Mouse (Mus musculus) thymus, adult 2 months (tissue): ENCODE data around the gene Kcna1. TPM values are rescaled to one million over a fixed set of nuclear protein-coding genes. Genes with fewer than 3 reads are reported as not detected.

Experiments
- DNase-seq: peaks from one replicate; pipeline ENCODE4 v3.0.0; 2021
- H3K27ac ChIP-seq: fragments of 200-500 bp; 2 replicates; pipeline ENCODE4 v1.5.1; 2012; ENCODE audit warnings: low read length, control low read depth; ENCODE audit not compliant: control insufficient read depth, insufficient read depth
- H3K27me3 ChIP-seq: fragments of 200-500 bp; 2 replicates; pipeline ENCODE4 v1.6.1; 2012; ENCODE audit warnings: mild to moderate bottlenecking, low read length, moderate library complexity, mixed read lengths; ENCODE audit not compliant: control insufficient read depth, insufficient read depth
- H3K36me3 ChIP-seq: fragments of 200-500 bp; 2 replicates; pipeline ENCODE4 v1.6.1; 2012; ENCODE audit warnings: mild to moderate bottlenecking, low read length, moderate library complexity; ENCODE audit not compliant: control insufficient read depth, insufficient read depth
- H3K4me1 ChIP-seq: fragments of 200-500 bp; replicated peaks from 2 replicates; pipeline ENCODE4 v1.6.1; 2012; ENCODE audit warnings: low read length; ENCODE audit not compliant: control insufficient read depth, insufficient read depth
- H3K4me3 ChIP-seq: fragments of 200-500 bp; 2 replicates; pipeline ENCODE4 v1.5.1; 2012; ENCODE audit warnings: mild to moderate bottlenecking, low read length, control low read depth, moderate library complexity; ENCODE audit not compliant: control insufficient read depth, insufficient read depth
- CTCF ChIP-seq: fragments of 200-500 bp; IDR thresholded peaks from 2 replicates; pipeline ENCODE4 v1.5.1; 2012; ENCODE audit warnings: mild to moderate bottlenecking, control low read depth, low read length, moderate library complexity, borderline replicate concordance; ENCODE audit not compliant: control insufficient read depth, poor library complexity, insufficient read depth; ENCODE audit errors: extremely low read depth
- POLR2A ChIP-seq: fragments of 200-500 bp; IDR thresholded peaks from 2 replicates; pipeline ENCODE4 v1.6.1; 2012; ENCODE audit warnings: mild to moderate bottlenecking, low read length, control low read depth, moderate library complexity; ENCODE audit not compliant: control insufficient read depth, poor library complexity, insufficient read depth; ENCODE audit errors: extremely low read depth
- WGBS: fragments of 180-500 bp; shearing (Covaris S2); methylation state at CpG from one replicate; pipeline ENCODE4 v1.1.7; 2018; 5-methylcytosine and 5-hydroxymethylcytosine counted together
- polyA plus RNA-seq: library from polyadenylated mRNA; depleted of rRNA; stranded (reverse); fragments of >200 nt; gene quantifications from 2 replicates; pipeline ENCODE4 v1.2.3, GENCODE M21; 2012

Gene Kcna1
- polyA plus RNA-seq, 1 experiment, result 0.39 TPM

- DNase-seq, result no peak
- H3K27me3 ChIP-seq, result no peaks in the 10 kb centered on the region
- WGBS, result 81% methylated on average over 2 of the region's 2 CpGs
- H3K27ac ChIP-seq, result no peak overlapping the region
- no peak overlapping the region for H3K4me3 ChIP-seq
- TF ChIP-seq CTCF (no peak), POLR2A (no peak)
- no peaks in the 10 kb centered on the region for H3K4me1 ChIP-seq
- H3K36me3 ChIP-seq, result no peaks in the 10 kb centered on the region
Observed at GRCm38 (mm10) chr6:126657646-126658394, 11.6 kb upstream of the Kcna1 start.

GRCm38 (mm10) chr6:126653561-126653960 lies 7.4 kb upstream of the Kcna1 start:
- no peaks in the 10 kb centered on the region for H3K4me1 ChIP-seq
- WGBS, result 92% methylated on average over 7 of the region's 7 CpGs
- H3K36me3 ChIP-seq, result no peaks in the 10 kb centered on the region
- H3K27me3 ChIP-seq, result no peaks in the 10 kb centered on the region
- no peak for TF ChIP-seq CTCF
- no peak for DNase-seq
- H3K4me3 ChIP-seq, result no peak overlapping the region
- H3K27ac ChIP-seq, result no peak overlapping the region

GRCm38 (mm10) chr6:126645644-126646358 lies 383 bp downstream of the Kcna1 start:
- DNase-seq, result peak; percentile 13
- peaks cover 14% of the 10 kb centered on the region for H3K27me3 ChIP-seq
- no peak for TF ChIP-seq CTCF
- no peak for TF ChIP-seq POLR2A
- no peak overlapping the region for H3K4me3 ChIP-seq
- H3K36me3 ChIP-seq, result no peaks in the 10 kb centered on the region
- no peak overlapping the region for H3K27ac ChIP-seq
- no peaks in the 10 kb centered on the region; the same call in 1 of the 2 replicates for H3K4me1 ChIP-seq
- 8% methylated on average over 27 of the region's 27 CpGs for WGBS

- no peaks in the 10 kb centered on the region for H3K36me3 ChIP-seq
- TF ChIP-seq CTCF (no peak), POLR2A (no peak)
- 7% methylated on average over 24 of the region's 24 CpGs for WGBS
- H3K27me3 ChIP-seq, result peaks cover 14% of the 10 kb centered on the region
- no peaks in the 10 kb centered on the region; the same call in 1 of the 2 replicates for H3K4me1 ChIP-seq
- H3K27ac ChIP-seq, result no peak overlapping the region
- no peak for DNase-seq
- H3K4me3 ChIP-seq, result no peak overlapping the region
Observed at GRCm38 (mm10) chr6:126645044-126645541, 1.1 kb downstream of the Kcna1 start.

- no peak overlapping the region for H3K4me3 ChIP-seq
- no peak overlapping the region for H3K27ac ChIP-seq
- H3K36me3 ChIP-seq, result no peaks in the 10 kb centered on the region
- H3K4me1 ChIP-seq, result no peaks in the 10 kb centered on the region; the same call in 1 of the 2 replicates
- peaks cover 14% of the 10 kb centered on the region for H3K27me3 ChIP-seq
- TF ChIP-seq POLR2A (no peak), CTCF (no peak)
- 2% methylated on average over 65 of the region's 66 CpGs for WGBS
- no peak for DNase-seq
Observed at GRCm38 (mm10) chr6:126644181-126645043, 1.8 kb downstream of the Kcna1 start.
